Comparison of ENCODE assay signal across 8 mouse cellular contexts in genomic region chr17:46646322-46646662, GRCm38 (mm10). TPM values are rescaled to one million over a fixed set of nuclear protein-coding genes. Genes with fewer than 3 reads are reported as not detected.
DNase-seq lines count a peak whose midpoint lies in the region; ATAC-seq and TF ChIP-seq lines count a peak whose summit lies in the region.

No protein-coding gene starts in this region.

- H3K4me2 ChIP-seq in hindbrain, embryonic 13.5 days, result peak overlapping the region; percentile 88
- H3K4me2 ChIP-seq in midbrain, embryonic 12.5 days (replicated peaks), result peak overlapping the region; percentile 94

- no peak for DNase-seq in kidney, adult 2 months
- DNase-seq in kidney, postnatal 10 days, result no peak
- DNase-seq in Muller cell, postnatal 12 days (ENCODE audit: inconsistent ontology term), result no peak
- DNase-seq in layer of hippocampus, postnatal 36 days, result no peak
- no peak for DNase-seq in kidney, postnatal 25 days

- peak overlapping the region; percentile 83 for H3K9ac ChIP-seq in hindbrain, embryonic 13.5 days
- H3K9ac ChIP-seq in midbrain, embryonic 12.5 days (replicated peaks), result peak overlapping the region; percentile 66

- H3K4me3 ChIP-seq in kidney, adult 2 months (ENCODE audit: insufficient read depth, low read depth, low read length), result peak overlapping the region; percentile 94
- peak overlapping the region; percentile 99 for H3K4me3 ChIP-seq in bone marrow, adult 2 months (replicated peaks; ENCODE audit: control insufficient read depth, low read depth, low read length)
- H3K4me3 ChIP-seq in hindbrain, embryonic 13.5 days, result peak overlapping the region; percentile 75
- peak overlapping the region; percentile 72 for H3K4me3 ChIP-seq in midbrain, embryonic 12.5 days

- no peaks in the 10 kb centered on the region for H3K9me3 ChIP-seq in hindbrain, embryonic 13.5 days
- H3K9me3 ChIP-seq in midbrain, embryonic 12.5 days, result no peaks in the 10 kb centered on the region

- ATAC-seq in hindbrain, embryonic 13.5 days (ENCODE audit: low FRiP score), result no peak
- no peak for ATAC-seq in midbrain, embryonic 12.5 days (ENCODE audit: low FRiP score, low read depth)

- peaks cover 3% of the 10 kb centered on the region for H3K36me3 ChIP-seq in kidney, adult 2 months (ENCODE audit: control insufficient read depth, insufficient read depth, low read length)
- H3K36me3 ChIP-seq in hindbrain, embryonic 13.5 days, result peaks cover 20% of the 10 kb centered on the region
- peaks cover 22% of the 10 kb centered on the region for H3K36me3 ChIP-seq in midbrain, embryonic 12.5 days

- TF ChIP-seq CTCF in kidney, adult 2 months (conservative IDR thresholded peaks at IDR 0.05; ENCODE audit: insufficient read depth, insufficient read length, low read depth, low read length), result no peak
- TF ChIP-seq CTCF in bone marrow, adult 2 months (IDR thresholded peaks at IDR 0.05; ENCODE audit: control insufficient read depth, insufficient read depth, low read length), result no peak

- TF ChIP-seq POLR2A in kidney, adult 2 months (IDR thresholded peaks at IDR 0.05; ENCODE audit: low read depth, low read length), result no peak
- no peak for TF ChIP-seq POLR2A in bone marrow, adult 2 months (IDR thresholded peaks at IDR 0.05; ENCODE audit: borderline replicate concordance, control insufficient read depth, low read depth, low read length)

- H3K27ac ChIP-seq in kidney, adult 2 months (ENCODE audit: insufficient read depth, low read depth, low read length), result peak overlapping the region; percentile 94
- H3K27ac ChIP-seq in bone marrow, adult 2 months (ENCODE audit: control insufficient read depth, insufficient read depth, low read depth, low read length, poor library complexity), result peak overlapping the region; percentile 85
- peak overlapping the region; percentile 92 for H3K27ac ChIP-seq in hindbrain, embryonic 13.5 days
- peak overlapping the region; percentile 73 for H3K27ac ChIP-seq in midbrain, embryonic 12.5 days (replicated peaks)

- no peaks in the 10 kb centered on the region for H3K27me3 ChIP-seq in kidney, adult 2 months (replicated peaks; ENCODE audit: control insufficient read depth, insufficient read depth, low read length)
- no peaks in the 10 kb centered on the region for H3K27me3 ChIP-seq in hindbrain, embryonic 13.5 days
- H3K27me3 ChIP-seq in midbrain, embryonic 12.5 days, result no peaks in the 10 kb centered on the region

- under 1% methylated on average over 19 of the region's 19 CpGs for WGBS in kidney, adult 2 months
- WGBS in bone marrow, adult 2 months, result under 1% methylated on average over 19 of the region's 19 CpGs
- WGBS in hindbrain, embryonic 13.5 days, result under 1% methylated on average over 19 of the region's 19 CpGs
- WGBS in midbrain, embryonic 12.5 days, result under 1% methylated on average over 19 of the region's 19 CpGs

- peaks cover 11% of the 10 kb centered on the region for H3K4me1 ChIP-seq in kidney, adult 2 months (ENCODE audit: control insufficient read depth, insufficient read depth, low read length)
- H3K4me1 ChIP-seq in bone marrow, adult 2 months (ENCODE audit: control insufficient read depth, insufficient read depth, low read length), result peaks cover 3% of the 10 kb centered on the region; the same call in 1 of the 2 replicates
- peaks cover 49% of the 10 kb centered on the region for H3K4me1 ChIP-seq in hindbrain, embryonic 13.5 days (replicated peaks)
- H3K4me1 ChIP-seq in midbrain, embryonic 12.5 days, result peaks cover 37% of the 10 kb centered on the region

RNA-seq across cellular contexts. Expression of gene Mrpl2, which starts 0.3 kb away (rescaled TPM):
- 116 and 134 TPM in 2 replicates for polyA plus RNA-seq in kidney, adult 2 months (2012; rRNA removed)
- 49.3 and 50.2 TPM in 2 replicates for polyA plus RNA-seq in bone marrow, adult 2 months (2011; ENCODE audit: insufficient read depth, insufficient read length, low replicate concordance, missing spikeins)
- polyA plus RNA-seq in hindbrain, embryonic 13.5 days (2015; fragmentation: Nextera tagmentation; extraction: Ambion mirVana), result 73.5 and 75.6 TPM in 2 replicates
- polyA plus RNA-seq in midbrain, embryonic 12.5 days (2016; fragmentation: Nextera tagmentation; extraction: Ambion mirVana), result 73.9 and 88.4 TPM in 2 replicates
- total RNA-seq in layer of hippocampus, postnatal 36 days (2021), result 10 to 100 TPM; 45.3 to 50.7 TPM

RNA-seq across cellular contexts. Expression of gene Klc4, which starts 0.5 kb away (rescaled TPM):
- 60.7 and 62.8 TPM in 2 replicates for polyA plus RNA-seq in kidney, adult 2 months (2012; rRNA removed)
- 6.6 and 11.9 TPM in 2 replicates for polyA plus RNA-seq in bone marrow, adult 2 months (2011; ENCODE audit: insufficient read depth, insufficient read length, low replicate concordance, missing spikeins)
- 45.1 and 45.9 TPM in 2 replicates for polyA plus RNA-seq in hindbrain, embryonic 13.5 days (2015; fragmentation: Nextera tagmentation; extraction: Ambion mirVana)
- polyA plus RNA-seq in midbrain, embryonic 12.5 days (2016; fragmentation: Nextera tagmentation; extraction: Ambion mirVana), result 43.6 and 44.7 TPM in 2 replicates
- total RNA-seq in layer of hippocampus, postnatal 36 days (2021), result 10 to 100 TPM; 19.0 to 19.7 TPM

RNA-seq across cellular contexts. Expression of gene Cul7, which starts 3.8 kb away (rescaled TPM):
- polyA plus RNA-seq in kidney, adult 2 months (2012; rRNA removed), result 30.2 and 34.0 TPM in 2 replicates
- polyA plus RNA-seq in bone marrow, adult 2 months (2011; ENCODE audit: insufficient read depth, insufficient read length, low replicate concordance, missing spikeins), result 9.1 and 12.5 TPM in 2 replicates
- 40.0 and 41.2 TPM in 2 replicates for polyA plus RNA-seq in hindbrain, embryonic 13.5 days (2015; fragmentation: Nextera tagmentation; extraction: Ambion mirVana)
- 48.3 and 49.0 TPM in 2 replicates for polyA plus RNA-seq in midbrain, embryonic 12.5 days (2016; fragmentation: Nextera tagmentation; extraction: Ambion mirVana)
- 10 to 100 TPM; 18.4 to 20.0 TPM for total RNA-seq in layer of hippocampus, postnatal 36 days (2021)

RNA-seq across cellular contexts. Expression of gene Ptk7, which starts 17.0 kb away (rescaled TPM):
- polyA plus RNA-seq in kidney, adult 2 months (2012; rRNA removed), result 8.1 and 9.4 TPM in 2 replicates
- 0.68 and 3.9 TPM in 2 replicates for polyA plus RNA-seq in bone marrow, adult 2 months (2011; ENCODE audit: insufficient read depth, insufficient read length, low replicate concordance, missing spikeins)
- 39.9 and 40.7 TPM in 2 replicates for polyA plus RNA-seq in hindbrain, embryonic 13.5 days (2015; fragmentation: Nextera tagmentation; extraction: Ambion mirVana)
- 57.1 and 63.4 TPM in 2 replicates for polyA plus RNA-seq in midbrain, embryonic 12.5 days (2016; fragmentation: Nextera tagmentation; extraction: Ambion mirVana)
- 1 to 10 TPM; 8.5 to 9.6 TPM for total RNA-seq in layer of hippocampus, postnatal 36 days (2021)

RNA-seq across cellular contexts. Expression of gene Rrp36, which starts 27.9 kb away (rescaled TPM):
- 37.1 and 41.1 TPM in 2 replicates for polyA plus RNA-seq in kidney, adult 2 months (2012; rRNA removed)
- polyA plus RNA-seq in bone marrow, adult 2 months (2011; ENCODE audit: insufficient read depth, insufficient read length, low replicate concordance, missing spikeins), result 10.3 and 23.3 TPM in 2 replicates
- 52.3 and 56.2 TPM in 2 replicates for polyA plus RNA-seq in hindbrain, embryonic 13.5 days (2015; fragmentation: Nextera tagmentation; extraction: Ambion mirVana)
- 54.1 and 56.0 TPM in 2 replicates for polyA plus RNA-seq in midbrain, embryonic 12.5 days (2016; fragmentation: Nextera tagmentation; extraction: Ambion mirVana)
- 10 to 100 TPM; 14.5 to 15.4 TPM for total RNA-seq in layer of hippocampus, postnatal 36 days (2021)
